Mouse (Mus musculus): ENCODE results near the gene Ifi207.

GRCm38 (mm10) chr1:173694270-173694669 lies 47.3 kb downstream of the Ifi207 start:
- no peak for TF ChIP-seq CTCF (IDR thresholded peaks at IDR 0.05; ENCODE audit: low read depth, low read length)
- TF ChIP-seq GATA1 (IDR thresholded peaks at IDR 0.05; ENCODE audit: borderline replicate concordance, low read length): no peak
- TF ChIP-seq GATA2 (IDR thresholded peaks at IDR 0.05; ENCODE audit: borderline replicate concordance, low read depth, low read length): no peak
- no peak for TF ChIP-seq TAL1 (conservative IDR thresholded peaks at IDR 0.05; ENCODE audit: low read depth, low read length)
